Mouse (Mus musculus): ENCODE results near the gene Rnf113a1. TPM values are rescaled to one million over a fixed set of nuclear protein-coding genes. Genes with fewer than 3 reads are reported as not detected.
"Not testable (repeated sequence)": the region's sequence is repeated elsewhere in the genome, so short reads cannot be mapped to it uniquely, and the experiment has no call there.

The Rnf113a1 gene
- polyA plus RNA-seq (2012; rRNA removed), result 8.3 and 10.6 TPM in 2 replicates

- TF ChIP-seq POLR2A (IDR thresholded peaks at IDR 0.05; ENCODE audit: borderline replicate concordance, extremely low read depth, insufficient read depth, insufficient read length, poor library complexity, severe bottlenecking) (0 out of 2 replicates have a peak, but pooled peaks have one; percentile 4), CTCF (IDR thresholded peaks at IDR 0.05; ENCODE audit: borderline replicate concordance, extremely low read depth, insufficient read depth, insufficient read length) (no peak)
- peak; percentile 93 for DNase-seq (ENCODE audit: low read depth)
These were observed at the start of gene Rnf113a1, which contains the start of gene Ndufa1 for GRCm38 (mm10) chrX:37191105-37191743. Gene Rnf113a1 (plus strand): TSS chrX:37191245. Gene Ndufa1 (minus strand): TSS chrX:37191163.

DNA sequence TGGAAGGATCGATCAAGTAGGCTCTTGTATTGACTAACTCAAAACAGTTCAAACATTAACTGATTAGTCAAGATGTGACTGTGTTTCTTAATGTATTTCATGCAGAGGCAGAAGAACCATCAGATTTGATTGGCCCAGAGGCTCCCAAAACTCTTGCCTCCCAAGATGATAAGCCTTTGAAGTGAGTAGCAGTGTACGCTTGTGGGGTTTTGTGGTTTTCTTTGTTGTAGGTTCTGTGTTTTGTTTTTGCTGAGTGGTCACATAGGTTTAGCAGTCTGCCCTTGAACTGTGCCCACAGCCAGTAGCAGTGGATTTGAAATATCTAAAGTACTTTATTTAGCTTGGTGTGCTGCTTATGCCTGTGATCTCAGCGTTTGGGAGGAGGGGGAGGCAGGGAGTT is 49.3 kb upstream of the Rnf113a1 start:
- DNase-seq (ENCODE audit: low read depth), result no peak
- TF ChIP-seq CTCF (IDR thresholded peaks at IDR 0.05; ENCODE audit: borderline replicate concordance, extremely low read depth, insufficient read depth, insufficient read length) (no peak), POLR2A (IDR thresholded peaks at IDR 0.05; ENCODE audit: borderline replicate concordance, extremely low read depth, insufficient read depth, insufficient read length, poor library complexity, severe bottlenecking) (no peak)

DNA sequence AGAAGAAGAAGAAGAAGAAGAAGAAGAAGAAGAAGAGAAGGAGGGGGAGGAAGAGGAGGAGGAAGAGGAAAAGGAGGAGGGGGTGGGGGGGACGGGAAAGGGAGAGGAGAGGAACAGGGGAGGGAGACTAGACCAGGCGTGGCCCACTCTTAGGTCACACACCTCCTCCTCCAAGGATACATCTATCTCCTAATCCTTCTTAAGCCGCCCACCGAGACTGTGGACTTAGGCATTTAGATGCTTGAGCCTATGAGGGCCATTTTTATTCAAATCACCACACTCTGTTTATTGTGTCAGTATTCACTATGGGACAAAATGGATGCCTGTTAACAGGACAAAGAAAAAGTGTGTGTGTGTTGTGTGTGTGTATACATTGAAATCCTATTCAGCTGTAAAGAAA is 46.5 kb upstream of the Rnf113a1 start:
- not testable (repeated sequence) for DNase-seq (ENCODE audit: low read depth)

DNA sequence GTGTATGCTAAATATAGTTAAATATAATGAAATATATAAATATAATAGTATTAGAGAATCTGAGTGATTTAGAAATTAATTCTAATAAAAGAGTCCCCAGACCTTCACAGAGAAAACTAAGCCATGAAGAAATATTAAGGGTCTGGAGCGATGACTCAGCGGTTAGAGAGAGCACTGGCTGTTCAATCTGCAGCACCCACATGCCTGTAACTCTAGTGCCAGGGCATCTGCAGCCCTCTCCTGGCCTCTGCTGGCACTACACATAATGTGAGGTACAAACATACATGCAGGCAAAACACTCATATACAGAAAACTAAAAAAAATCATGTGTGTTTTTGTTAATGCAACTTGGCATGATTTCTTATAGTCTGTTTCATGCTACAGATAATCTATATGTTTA is 46.1 kb upstream of the Rnf113a1 start:
- peak; percentile 33; the same call in 1 of the 2 replicates for TF ChIP-seq CTCF (IDR thresholded peaks at IDR 0.05; ENCODE audit: borderline replicate concordance, extremely low read depth, insufficient read depth, insufficient read length)
- no peak for TF ChIP-seq POLR2A (IDR thresholded peaks at IDR 0.05; ENCODE audit: borderline replicate concordance, extremely low read depth, insufficient read depth, insufficient read length, poor library complexity, severe bottlenecking)
- DNase-seq (ENCODE audit: low read depth), result peak; percentile 29

DNA sequence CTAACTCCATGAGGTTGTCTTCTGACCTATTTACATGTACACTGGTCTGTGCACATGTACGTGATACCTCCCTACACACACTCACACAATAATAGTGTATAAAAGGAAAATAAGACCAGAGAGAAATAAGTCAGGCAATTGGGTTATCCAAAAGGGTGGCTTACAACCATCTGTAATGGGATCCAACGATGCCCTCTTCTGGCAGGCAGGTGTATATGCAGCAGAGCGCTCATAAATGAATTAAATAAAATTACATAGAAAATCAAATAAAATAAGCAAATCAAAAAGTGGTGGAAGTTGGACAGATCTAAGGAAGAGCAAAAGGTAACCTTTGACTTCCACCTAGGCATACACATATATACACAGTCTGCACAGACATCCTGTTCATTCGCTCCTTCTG is 33.2 kb upstream of the Rnf113a1 start:
- TF ChIP-seq POLR2A (IDR thresholded peaks at IDR 0.05; ENCODE audit: borderline replicate concordance, extremely low read depth, insufficient read depth, insufficient read length, poor library complexity, severe bottlenecking) (no peak), CTCF (IDR thresholded peaks at IDR 0.05; ENCODE audit: borderline replicate concordance, extremely low read depth, insufficient read depth, insufficient read length) (peak; percentile 48; the same call in 1 of the 2 replicates)
- peak; percentile 5 for DNase-seq (ENCODE audit: low read depth)

- TF ChIP-seq CTCF (IDR thresholded peaks at IDR 0.05; ENCODE audit: borderline replicate concordance, extremely low read depth, insufficient read depth, insufficient read length), result no peak
- no peak for TF ChIP-seq POLR2A (IDR thresholded peaks at IDR 0.05; ENCODE audit: borderline replicate concordance, extremely low read depth, insufficient read depth, insufficient read length, poor library complexity, severe bottlenecking)
- no peak for DNase-seq (ENCODE audit: low read depth)
These were observed 29.9 kb upstream of the Rnf113a1 start for GRCm38 (mm10) chrX:37161169-37161568.

DNA sequence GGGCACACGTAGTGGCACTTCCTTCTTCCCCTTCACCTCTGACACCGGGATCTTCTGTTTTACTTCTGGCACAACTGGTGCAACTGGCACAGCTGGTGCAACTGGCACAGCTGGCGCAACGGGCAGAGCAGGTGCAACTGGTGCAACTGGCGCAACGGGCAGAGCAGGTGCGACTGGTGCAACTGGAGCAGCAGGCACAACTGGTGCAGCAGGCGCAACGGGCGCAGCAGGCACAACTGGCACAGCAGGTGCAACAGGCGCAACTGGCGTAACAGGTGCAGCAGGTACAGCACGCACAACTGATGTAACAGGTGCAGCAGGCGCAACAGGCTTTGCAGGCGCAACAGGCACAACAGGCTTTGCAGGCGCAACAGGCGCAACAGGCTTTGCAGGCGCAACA is 27.9 kb upstream of the Rnf113a1 start:
- peak; percentile 0 for DNase-seq (ENCODE audit: low read depth)

DNA sequence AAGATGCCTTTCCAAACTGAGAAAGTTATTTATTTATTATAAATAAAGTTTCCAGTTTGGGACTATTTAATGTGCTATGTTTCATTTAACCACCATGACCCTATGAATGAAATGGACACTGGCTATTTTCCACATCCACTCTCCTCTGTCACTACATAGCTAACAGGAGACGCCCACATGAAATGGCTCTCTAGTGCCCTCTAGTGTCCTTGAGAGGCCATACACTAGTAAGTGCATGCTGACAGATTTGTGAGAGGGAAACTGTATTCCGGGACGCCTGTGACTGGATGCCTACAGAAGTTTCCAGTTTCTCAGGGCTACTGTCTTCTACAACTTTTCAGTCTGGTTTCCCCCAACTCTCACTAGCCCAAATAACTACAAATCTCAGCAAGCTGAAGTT is 24.0 kb upstream of the Rnf113a1 start:
- no peak for TF ChIP-seq POLR2A (IDR thresholded peaks at IDR 0.05; ENCODE audit: borderline replicate concordance, extremely low read depth, insufficient read depth, insufficient read length, poor library complexity, severe bottlenecking)
- peak; percentile 63; the same call in 1 of the 2 replicates for TF ChIP-seq CTCF (IDR thresholded peaks at IDR 0.05; ENCODE audit: borderline replicate concordance, extremely low read depth, insufficient read depth, insufficient read length)
- DNase-seq (ENCODE audit: low read depth), result peak; percentile 60

More for the DNA sequence above, 27.9 kb upstream of the Rnf113a1 start:
- TF ChIP-seq CTCF (IDR thresholded peaks at IDR 0.05; ENCODE audit: borderline replicate concordance, extremely low read depth, insufficient read depth, insufficient read length) (no peak), POLR2A (IDR thresholded peaks at IDR 0.05; ENCODE audit: borderline replicate concordance, extremely low read depth, insufficient read depth, insufficient read length, poor library complexity, severe bottlenecking) (no peak)

- no peak for TF ChIP-seq CTCF (IDR thresholded peaks at IDR 0.05; ENCODE audit: borderline replicate concordance, extremely low read depth, insufficient read depth, insufficient read length)
- no peak for TF ChIP-seq POLR2A (IDR thresholded peaks at IDR 0.05; ENCODE audit: borderline replicate concordance, extremely low read depth, insufficient read depth, insufficient read length, poor library complexity, severe bottlenecking)
- peak; percentile 3 for DNase-seq (ENCODE audit: low read depth)
These were observed 22.3 kb upstream of the Rnf113a1 start, which contains the start of gene Akap14 for GRCm38 (mm10) chrX:37168742-37169141. Gene Akap14 (minus strand): TSS chrX:37168842.

DNA sequence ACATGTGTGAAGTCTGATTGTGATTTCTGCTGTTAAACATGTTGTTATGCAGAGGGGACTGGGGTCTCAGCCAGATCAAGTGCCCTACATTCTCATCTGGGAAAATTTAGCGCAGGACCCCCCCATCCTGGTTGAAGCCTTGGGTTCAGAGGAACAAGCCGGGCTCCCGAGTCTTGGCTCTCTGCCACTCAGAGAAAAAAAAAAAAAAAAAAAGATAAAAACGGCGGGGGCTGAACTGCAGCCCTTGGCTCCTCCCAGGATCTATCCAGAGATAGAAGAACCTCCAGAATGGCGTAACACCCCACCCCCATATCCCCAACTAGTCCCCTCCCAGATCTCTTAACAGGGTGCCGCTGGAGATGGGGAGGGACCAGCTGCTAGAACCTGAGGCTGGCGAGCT is 6.6 kb upstream of the Rnf113a1 start:
- DNase-seq (ENCODE audit: low read depth), result not testable (repeated sequence)

DNA sequence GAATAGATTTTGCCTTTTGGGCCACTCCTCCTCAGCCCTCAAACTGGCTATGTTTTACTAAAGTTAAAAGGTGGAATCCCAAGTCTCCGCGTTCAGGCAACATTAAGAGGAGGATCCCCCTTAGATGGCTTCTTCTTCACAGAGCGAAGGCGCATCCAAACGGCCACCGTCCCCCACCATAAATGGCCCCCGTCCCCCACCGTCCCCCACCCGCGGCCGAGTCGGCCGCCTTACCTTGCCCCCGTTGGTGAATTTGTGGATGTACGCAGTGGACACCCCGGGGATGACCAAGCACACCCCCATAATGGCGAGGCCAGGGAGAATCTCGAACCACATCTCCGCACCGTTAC is 315 bp upstream of the Rnf113a1 start:
- TF ChIP-seq CTCF (IDR thresholded peaks at IDR 0.05; ENCODE audit: borderline replicate concordance, extremely low read depth, insufficient read depth, insufficient read length), result no peak
- TF ChIP-seq POLR2A (IDR thresholded peaks at IDR 0.05; ENCODE audit: borderline replicate concordance, extremely low read depth, insufficient read depth, insufficient read length, poor library complexity, severe bottlenecking), result no peak
- no peak for DNase-seq (ENCODE audit: low read depth)

GRCm38 (mm10) chrX:37191744-37192379 is 817 bp downstream of the Rnf113a1 start:
- DNase-seq (ENCODE audit: low read depth), result peak; percentile 48
- no peak for TF ChIP-seq CTCF (IDR thresholded peaks at IDR 0.05; ENCODE audit: borderline replicate concordance, extremely low read depth, insufficient read depth, insufficient read length)
- no peak for TF ChIP-seq POLR2A (IDR thresholded peaks at IDR 0.05; ENCODE audit: borderline replicate concordance, extremely low read depth, insufficient read depth, insufficient read length, poor library complexity, severe bottlenecking)

Measured in brain, embryonic 14.5 days (tissue).